Mouse (Mus musculus): ENCODE measurements at regions not wholly inside any gene's neighbourhood (a gene's known extent, or its start where the extent isn't known, plus 50 kb on each side); places are given as distances from the start of the nearest gene placed in this dataset.

GRCm38 (mm10) chr8:116837991-116838390 lies 83.3 kb downstream of the Cmc2 start:
- Histone ChIP-seq H3K27me3 (no peaks in the 10 kb centered on the region), H3K4me1 (no peaks in the 10 kb centered on the region), H3K4me2 (no peak overlapping the region), H3K9me3 (no peaks in the 10 kb centered on the region), H3K27ac (no peak overlapping the region), H3K4me3 (no peak overlapping the region), H3K9ac (no peak overlapping the region), H3K36me3 (no peaks in the 10 kb centered on the region)
- 65% methylated on average over 2 of the region's 2 CpGs for WGBS
- no peak for ATAC-seq (ENCODE audit: insufficient number of reproducible peaks, low FRiP score, low TSS enrichment, low read depth)

- Histone ChIP-seq H3K27ac (no peak overlapping the region), H3K4me2 (no peak overlapping the region), H3K4me3 (no peak overlapping the region), H3K27me3 (no peaks in the 10 kb centered on the region), H3K9ac (no peak overlapping the region), H3K4me1 (0 out of 2 replicates have a peak, but pooled peaks cover 3% of the 10 kb centered on the region), H3K9me3 (no peaks in the 10 kb centered on the region), H3K36me3 (no peaks in the 10 kb centered on the region)
- peak; percentile 66; the same call in 1 of the 2 replicates for ATAC-seq (ENCODE audit: insufficient number of reproducible peaks, low FRiP score, low TSS enrichment, low read depth)
- 24% methylated on average over 2 of the region's 2 CpGs for WGBS
These were observed 89.1 kb downstream of the Cmc2 start for GRCm38 (mm10) chr8:116832181-116832580.

- no peak for ATAC-seq (ENCODE audit: insufficient number of reproducible peaks, low FRiP score, low TSS enrichment, low read depth)
- H3K36me3 ChIP-seq, result no peaks in the 10 kb centered on the region
- H3K4me2 ChIP-seq, result no peak overlapping the region
- no peak overlapping the region for H3K27ac ChIP-seq
- 88% methylated on average over 3 of the region's 3 CpGs for WGBS
- H3K27me3 ChIP-seq, result no peaks in the 10 kb centered on the region
- no peak overlapping the region for H3K4me3 ChIP-seq
- H3K9me3 ChIP-seq, result no peaks in the 10 kb centered on the region
- H3K9ac ChIP-seq, result no peak overlapping the region
- H3K4me1 ChIP-seq, result 0 out of 2 replicates have a peak, but pooled peaks cover 3% of the 10 kb centered on the region
These were observed 91.6 kb downstream of the Cmc2 start for GRCm38 (mm10) chr8:116829631-116830030.

- no peak overlapping the region for H3K4me3 ChIP-seq
- H3K4me2 ChIP-seq, result no peak overlapping the region
- ATAC-seq (ENCODE audit: insufficient number of reproducible peaks, low FRiP score, low TSS enrichment, low read depth), result no peak
- H3K9me3 ChIP-seq, result no peaks in the 10 kb centered on the region
- no peaks in the 10 kb centered on the region for H3K36me3 ChIP-seq
- no peak overlapping the region for H3K27ac ChIP-seq
- H3K27me3 ChIP-seq, result no peaks in the 10 kb centered on the region
- H3K9ac ChIP-seq, result no peak overlapping the region
- 0 out of 2 replicates have a peak, but pooled peaks cover 3% of the 10 kb centered on the region for H3K4me1 ChIP-seq
- 71% methylated on average over 8 of the region's 8 CpGs for WGBS
These were observed 93.0 kb downstream of the Cmc2 start for GRCm38 (mm10) chr8:116828220-116828619.

- WGBS, result 95% methylated on average over 13 of the region's 13 CpGs
These were observed 94.1 kb downstream of the Cmc2 start for GRCm38 (mm10) chr8:116827141-116827540.

GRCm38 (mm10) chr8:116814118-116814851 lies 81.5 kb upstream of the Cdyl2 start:
- H3K36me3 ChIP-seq, result no peaks in the 10 kb centered on the region
- H3K4me2 ChIP-seq, result 0 out of 2 replicates have a peak overlapping the region, but pooled peaks have one; percentile 7
- no peaks in the 10 kb centered on the region for H3K9me3 ChIP-seq
- peak overlapping the region; percentile 50 for H3K27ac ChIP-seq
- no peak overlapping the region for H3K9ac ChIP-seq
- no peaks in the 10 kb centered on the region for H3K27me3 ChIP-seq
- 35% methylated on average over 10 of the region's 10 CpGs for WGBS
- ATAC-seq (ENCODE audit: insufficient number of reproducible peaks, low FRiP score, low TSS enrichment, low read depth), result peak; percentile 78; the same call in 1 of the 2 replicates
- peaks cover 14% of the 10 kb centered on the region for H3K4me1 ChIP-seq
- H3K4me3 ChIP-seq, result no peak overlapping the region

More at GRCm38 (mm10) chr8:116827141-116827540, 94.1 kb downstream of the Cmc2 start:
- H3K36me3 ChIP-seq, result no peaks in the 10 kb centered on the region
- no peak for ATAC-seq (ENCODE audit: insufficient number of reproducible peaks, low FRiP score, low TSS enrichment, low read depth)
- no peaks in the 10 kb centered on the region for H3K4me1 ChIP-seq
- H3K27ac ChIP-seq, result no peak overlapping the region
- H3K9me3 ChIP-seq, result no peaks in the 10 kb centered on the region
- no peak overlapping the region for H3K9ac ChIP-seq
- H3K27me3 ChIP-seq, result no peaks in the 10 kb centered on the region
- no peak overlapping the region for H3K4me2 ChIP-seq
- no peak overlapping the region for H3K4me3 ChIP-seq

GRCm38 (mm10) chr8:116801313-116801712 lies 68.5 kb upstream of the Cdyl2 start:
- Histone ChIP-seq H3K4me3 (no peak overlapping the region), H3K9me3 (no peaks in the 10 kb centered on the region), H3K4me2 (no peak overlapping the region), H3K36me3 (no peaks in the 10 kb centered on the region), H3K27ac (no peak overlapping the region), H3K27me3 (no peaks in the 10 kb centered on the region), H3K9ac (no peak overlapping the region), H3K4me1 (no peaks in the 10 kb centered on the region)
- WGBS, result 95% methylated on average over 32 of the region's 32 CpGs
- no peak for ATAC-seq (ENCODE audit: insufficient number of reproducible peaks, low FRiP score, low TSS enrichment, low read depth)

GRCm38 (mm10) chr8:116800636-116801035 lies 67.8 kb upstream of the Cdyl2 start:
- Histone ChIP-seq H3K4me2 (no peak overlapping the region), H3K9me3 (no peaks in the 10 kb centered on the region), H3K27me3 (no peaks in the 10 kb centered on the region), H3K9ac (no peak overlapping the region), H3K36me3 (no peaks in the 10 kb centered on the region), H3K27ac (no peak overlapping the region), H3K4me1 (no peaks in the 10 kb centered on the region), H3K4me3 (no peak overlapping the region)
- WGBS, result 85% methylated on average over 14 of the region's 14 CpGs
- no peak for ATAC-seq (ENCODE audit: insufficient number of reproducible peaks, low FRiP score, low TSS enrichment, low read depth)

GRCm38 (mm10) chr8:116798981-116799380 lies 66.2 kb upstream of the Cdyl2 start:
- no peaks in the 10 kb centered on the region for H3K9me3 ChIP-seq
- H3K4me1 ChIP-seq, result no peaks in the 10 kb centered on the region
- no peak overlapping the region for H3K4me2 ChIP-seq
- no peak overlapping the region for H3K9ac ChIP-seq
- no peak overlapping the region for H3K27ac ChIP-seq
- no peak for ATAC-seq (ENCODE audit: insufficient number of reproducible peaks, low FRiP score, low TSS enrichment, low read depth)
- no peak overlapping the region for H3K4me3 ChIP-seq
- 94% methylated on average over 4 of the region's 4 CpGs for WGBS
- no peaks in the 10 kb centered on the region for H3K36me3 ChIP-seq
- no peaks in the 10 kb centered on the region for H3K27me3 ChIP-seq

- Histone ChIP-seq H3K4me1 (no peaks in the 10 kb centered on the region), H3K9me3 (no peaks in the 10 kb centered on the region), H3K27ac (no peak overlapping the region), H3K4me2 (no peak overlapping the region), H3K4me3 (no peak overlapping the region), H3K27me3 (no peaks in the 10 kb centered on the region), H3K36me3 (no peaks in the 10 kb centered on the region), H3K9ac (no peak overlapping the region)
- whole genome bisulfite sequencing, result 90% methylated on average over 6 of the region's 6 CpGs
- no peak for ATAC-seq (ENCODE audit: insufficient number of reproducible peaks, low FRiP score, low TSS enrichment, low read depth)
These were observed 62.9 kb upstream of the Cdyl2 start for GRCm38 (mm10) chr8:116795713-116796112.

- WGBS, result 51% methylated on average over 1 of the region's 1 CpGs
- H3K9me3 ChIP-seq, result no peaks in the 10 kb centered on the region
- no peak overlapping the region for H3K27ac ChIP-seq
- no peaks in the 10 kb centered on the region for H3K4me1 ChIP-seq
- ATAC-seq (ENCODE audit: insufficient number of reproducible peaks, low FRiP score, low TSS enrichment, low read depth), result no peak
- no peaks in the 10 kb centered on the region for H3K27me3 ChIP-seq
- no peak overlapping the region for H3K4me3 ChIP-seq
- no peak overlapping the region for H3K9ac ChIP-seq
- no peaks in the 10 kb centered on the region for H3K36me3 ChIP-seq
- no peak overlapping the region for H3K4me2 ChIP-seq
These were observed 60.3 kb upstream of the Cdyl2 start for GRCm38 (mm10) chr8:116793107-116793506.

- H3K9me3 ChIP-seq, result no peaks in the 10 kb centered on the region
- no peak overlapping the region for H3K9ac ChIP-seq
- WGBS, result 73% methylated on average over 16 of the region's 16 CpGs
- H3K4me2 ChIP-seq, result no peak overlapping the region
- H3K4me3 ChIP-seq, result no peak overlapping the region
- no peak for ATAC-seq (ENCODE audit: insufficient number of reproducible peaks, low FRiP score, low TSS enrichment, low read depth)
- no peak overlapping the region for H3K27ac ChIP-seq
- no peaks in the 10 kb centered on the region for H3K36me3 ChIP-seq
- H3K4me1 ChIP-seq, result no peaks in the 10 kb centered on the region
- no peaks in the 10 kb centered on the region for H3K27me3 ChIP-seq
These were observed 57.5 kb upstream of the Cdyl2 start for GRCm38 (mm10) chr8:116790294-116790693.
